Mouse (Mus musculus) hindbrain, embryonic 10.5 days (tissue): ENCODE data around the gene Tmco2. TPM values are rescaled to one million over a fixed set of nuclear protein-coding genes. Genes with fewer than 3 reads are reported as not detected.
A peak's percentile ranks its signal among the peaks of the same experiment; 100 is the strongest.
"Not testable (repeated sequence)": the region's sequence is repeated elsewhere in the genome, so short reads cannot be mapped to it uniquely, and the experiment has no call there.

ENCODE experiments used
- DNase-seq: peaks from one replicate; pipeline ENCODE4 v3.0.0-alpha.2; 2017; ENCODE audit warnings: low spot score
- H3K27ac ChIP-seq: fragments of 300-500 bp; sonication (generic); 2 replicates; pipeline ENCODE4 v1.5.1; 2016; ENCODE audit warnings: mild to moderate bottlenecking, moderate library complexity
- H3K27me3 ChIP-seq: fragments of 300-500 bp; sonication (generic); 2 replicates; pipeline ENCODE4 v1.6.1; 2016; ENCODE audit warnings: mild to moderate bottlenecking; ENCODE audit not compliant: poor library complexity, insufficient read depth, severe bottlenecking
- H3K36me3 ChIP-seq: fragments of 300-500 bp; sonication (generic); 2 replicates; pipeline ENCODE4 v1.6.1; 2016; ENCODE audit warnings: mild to moderate bottlenecking, moderate library complexity
- H3K4me1 ChIP-seq: fragments of 300-500 bp; sonication (generic); replicated peaks from 2 replicates; pipeline ENCODE4 v1.6.1; 2016; ENCODE audit warnings: mild to moderate bottlenecking
- H3K4me3 ChIP-seq: fragments of 300-500 bp; sonication (generic); 2 replicates; pipeline ENCODE4 v1.5.1; 2016; ENCODE audit warnings: mild to moderate bottlenecking, moderate library complexity
- H3K9me3 ChIP-seq: fragments of 300-500 bp; sonication (generic); 2 replicates; pipeline ENCODE4 v1.6.1; 2016; ENCODE audit warnings: mild to moderate bottlenecking, moderate library complexity
- WGBS: fragments of 180-500 bp; shearing (Covaris S2); methylation state at CpG from one replicate; pipeline ENCODE4 v1.1.7; 2016; 5-methylcytosine and 5-hydroxymethylcytosine counted together
- polyA plus RNA-seq: library from polyadenylated mRNA; unstranded; fragments of >200 nt; fragmentation: Nextera tagmentation; extraction: Ambion mirVana; gene quantifications from 2 replicates; pipeline ENCODE4 v1.2.1, GENCODE M21; 2016

The Tmco2 gene
- polyA plus RNA-seq: not detected in 2 replicates

DNA sequence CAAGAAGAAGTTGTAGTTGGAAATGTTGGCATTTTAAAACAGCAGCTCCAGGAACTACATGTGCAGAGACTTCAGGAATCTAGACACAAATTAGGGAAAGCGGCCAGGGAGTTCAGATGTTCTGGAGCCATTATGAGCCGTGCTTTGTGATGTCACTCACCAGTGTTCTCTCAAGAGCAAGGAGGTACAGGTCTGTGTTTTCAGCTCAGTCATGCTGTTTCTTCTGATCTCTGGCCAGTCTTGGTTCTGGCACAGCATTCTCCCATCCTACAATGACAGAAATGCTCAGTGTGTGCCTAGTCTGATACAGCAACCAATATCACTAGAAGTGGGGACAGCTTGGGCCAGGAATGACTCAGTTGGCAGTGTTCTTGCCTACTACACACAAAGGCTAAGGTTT lies at the start of gene Tmco2:
Tmco2 (minus strand) TSS at position 101 of the 400 bp plus-strand sequence.
- H3K4me1 ChIP-seq: no peaks in the 10 kb centered on the region
- no peaks in the 10 kb centered on the region for H3K27me3 ChIP-seq
- H3K36me3 ChIP-seq: no peaks in the 10 kb centered on the region
- DNase-seq: no peak
- H3K4me3 ChIP-seq: no peak within 1 kb of the TSS
- H3K9me3 ChIP-seq: no peaks in the 10 kb centered on the region
- 94% methylated on average over 2 of the region's 2 CpGs for WGBS
- no peak within 1 kb of the TSS for H3K27ac ChIP-seq

- Histone ChIP-seq H3K9me3 (no peaks in the 10 kb centered on the region), H3K4me1 (no peaks in the 10 kb centered on the region; the same call in 1 of the 2 replicates), H3K27ac (no peak overlapping the region), H3K4me3 (no peak overlapping the region), H3K36me3 (no peaks in the 10 kb centered on the region), H3K27me3 (no peaks in the 10 kb centered on the region)
- WGBS: 80% methylated on average over 4 of the region's 4 CpGs
- DNase-seq: no peak
Observed at GRCm38 (mm10) chr4:121103304-121103703, 5.7 kb downstream of the Tmco2 start.

- under 1% methylated on average over 39 of the region's 39 CpGs for WGBS
- H3K9me3 ChIP-seq: no peaks in the 10 kb centered on the region
- peak within 1 kb of the TSS; percentile 86 for H3K27ac ChIP-seq
- peak; percentile 89 for DNase-seq
- peaks cover 12% of the 10 kb centered on the region for H3K4me1 ChIP-seq
- peaks cover 28% of the 10 kb centered on the region for H3K36me3 ChIP-seq
- H3K27me3 ChIP-seq: no peaks in the 10 kb centered on the region
- peak within 1 kb of the TSS; percentile 87 for H3K4me3 ChIP-seq
Observed at GRCm38 (mm10) chr4:121097650-121098378, 11.2 kb downstream of the Tmco2 start, which contains the start of gene Zmpste24. Zmpste24 (minus strand) TSS chr4:121098241.

- DNase-seq: no peak
- H3K4me1 ChIP-seq: no peaks in the 10 kb centered on the region
- no peak overlapping the region for H3K4me3 ChIP-seq
- WGBS: 95% methylated on average over 4 of the region's 4 CpGs
- H3K27ac ChIP-seq: no peak overlapping the region
- H3K9me3 ChIP-seq: no peaks in the 10 kb centered on the region
- H3K27me3 ChIP-seq: no peaks in the 10 kb centered on the region
- H3K36me3 ChIP-seq: peaks cover 87% of the 10 kb centered on the region
Observed at GRCm38 (mm10) chr4:121090211-121090610, 18.8 kb downstream of the Tmco2 start.

GRCm38 (mm10) chr4:121088696-121089095 lies 20.3 kb downstream of the Tmco2 start:
- WGBS: 93% methylated on average over 2 of the region's 2 CpGs
- Histone ChIP-seq H3K27ac (no peak overlapping the region), H3K36me3 (peaks cover 83% of the 10 kb centered on the region), H3K4me1 (no peaks in the 10 kb centered on the region), H3K27me3 (no peaks in the 10 kb centered on the region), H3K9me3 (no peaks in the 10 kb centered on the region), H3K4me3 (no peak overlapping the region)
- DNase-seq: no peak

GRCm38 (mm10) chr4:121084506-121084905 lies 24.5 kb downstream of the Tmco2 start:
- Histone ChIP-seq H3K4me1 (no peaks in the 10 kb centered on the region), H3K27ac (no peak overlapping the region), H3K4me3 (no peak overlapping the region), H3K9me3 (no peaks in the 10 kb centered on the region), H3K36me3 (peaks cover 85% of the 10 kb centered on the region), H3K27me3 (no peaks in the 10 kb centered on the region)
- no peak for DNase-seq

DNA sequence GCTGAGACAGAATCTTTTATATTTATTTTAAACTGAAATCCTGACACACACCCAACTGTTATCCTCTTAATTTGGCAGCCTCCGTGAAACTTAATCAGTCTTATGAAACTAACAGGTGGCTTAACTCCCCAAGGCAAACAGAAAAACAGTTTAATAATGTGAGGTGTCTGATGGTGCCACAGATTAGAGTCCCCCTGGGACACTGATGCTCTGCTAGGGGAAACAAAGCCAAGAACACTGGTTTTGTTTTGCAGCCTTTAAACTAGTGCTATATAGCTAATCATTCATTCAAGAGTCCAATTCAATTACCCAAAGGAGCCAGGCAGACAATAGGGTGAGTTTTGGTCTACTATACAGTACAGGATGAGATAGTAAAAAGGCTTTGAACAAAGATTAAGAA lies 28.6 kb downstream of the Tmco2 start:
- Histone ChIP-seq H3K4me3 (no peak overlapping the region), H3K27me3 (no peaks in the 10 kb centered on the region), H3K27ac (no peak overlapping the region), H3K36me3 (peaks cover 95% of the 10 kb centered on the region), H3K4me1 (no peaks in the 10 kb centered on the region), H3K9me3 (no peaks in the 10 kb centered on the region)
- WGBS: 87% methylated on average over 1 of the region's 1 CpGs
- no peak for DNase-seq

- Histone ChIP-seq H3K4me3 (no peak overlapping the region), H3K9me3 (no peaks in the 10 kb centered on the region), H3K27ac (no peak overlapping the region), H3K27me3 (no peaks in the 10 kb centered on the region), H3K36me3 (peaks cover 93% of the 10 kb centered on the region), H3K4me1 (no peaks in the 10 kb centered on the region)
- WGBS: 79% methylated on average over 3 of the region's 3 CpGs
- DNase-seq: no peak
Observed at GRCm38 (mm10) chr4:121077915-121078646, 30.9 kb downstream of the Tmco2 start.

DNA sequence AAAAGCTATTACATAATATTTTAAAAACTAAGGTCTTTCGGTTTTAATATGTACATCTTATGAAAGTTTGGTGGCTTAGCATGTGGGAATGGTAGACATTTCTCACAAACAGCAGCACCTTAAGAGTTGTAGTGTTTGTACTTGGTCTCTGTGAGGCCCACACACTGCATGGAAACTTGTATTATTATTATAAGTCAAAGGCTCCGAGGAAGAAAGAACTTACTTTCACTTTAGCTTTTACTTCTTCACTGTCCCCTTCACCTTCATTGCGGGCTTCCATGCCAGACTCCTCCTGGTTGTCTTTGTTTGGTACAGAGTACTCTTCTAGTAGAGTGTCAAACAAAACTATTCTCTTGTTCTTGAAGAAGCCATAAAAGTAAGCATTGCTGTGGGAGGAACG lies 34.8 kb downstream of the Tmco2 start:
- 91% methylated on average over 4 of the region's 4 CpGs for WGBS
- DNase-seq: no peak
- no peak overlapping the region for H3K27ac ChIP-seq
- H3K36me3 ChIP-seq: peaks cover 80% of the 10 kb centered on the region
- H3K27me3 ChIP-seq: no peaks in the 10 kb centered on the region
- H3K4me3 ChIP-seq: no peak overlapping the region
- H3K9me3 ChIP-seq: no peaks in the 10 kb centered on the region
- H3K4me1 ChIP-seq: no peaks in the 10 kb centered on the region

- peaks cover 78% of the 10 kb centered on the region for H3K36me3 ChIP-seq
- H3K4me1 ChIP-seq: no peaks in the 10 kb centered on the region
- WGBS: 89% methylated on average over 2 of the region's 2 CpGs
- H3K27me3 ChIP-seq: no peaks in the 10 kb centered on the region
- DNase-seq: no peak
- no peaks in the 10 kb centered on the region for H3K9me3 ChIP-seq
- no peak overlapping the region for H3K4me3 ChIP-seq
- H3K27ac ChIP-seq: no peak overlapping the region
Observed at GRCm38 (mm10) chr4:121065336-121065735, 43.7 kb downstream of the Tmco2 start.

GRCm38 (mm10) chr4:121059218-121059617 lies 49.8 kb downstream of the Tmco2 start:
- peaks cover 42% of the 10 kb centered on the region for H3K36me3 ChIP-seq
- DNase-seq, H3K4me1 ChIP-seq, H3K27me3 ChIP-seq, H3K27ac ChIP-seq, H3K9me3 ChIP-seq, H3K4me3 ChIP-seq: not testable (repeated sequence)
- WGBS: 91% methylated on average over 10 of the region's 10 CpGs

- H3K4me3 ChIP-seq: no peak overlapping the region
- no peaks in the 10 kb centered on the region for H3K9me3 ChIP-seq
- peaks cover 15% of the 10 kb centered on the region for H3K4me1 ChIP-seq
- 78% methylated on average over 2 of the region's 2 CpGs for WGBS
- no peak overlapping the region for H3K27ac ChIP-seq
- H3K27me3 ChIP-seq: peaks cover 24% of the 10 kb centered on the region
- DNase-seq: no peak
- H3K36me3 ChIP-seq: peaks cover 29% of the 10 kb centered on the region
Observed at GRCm38 (mm10) chr4:121057032-121057431, 52.0 kb downstream of the Tmco2 start.

DNA sequence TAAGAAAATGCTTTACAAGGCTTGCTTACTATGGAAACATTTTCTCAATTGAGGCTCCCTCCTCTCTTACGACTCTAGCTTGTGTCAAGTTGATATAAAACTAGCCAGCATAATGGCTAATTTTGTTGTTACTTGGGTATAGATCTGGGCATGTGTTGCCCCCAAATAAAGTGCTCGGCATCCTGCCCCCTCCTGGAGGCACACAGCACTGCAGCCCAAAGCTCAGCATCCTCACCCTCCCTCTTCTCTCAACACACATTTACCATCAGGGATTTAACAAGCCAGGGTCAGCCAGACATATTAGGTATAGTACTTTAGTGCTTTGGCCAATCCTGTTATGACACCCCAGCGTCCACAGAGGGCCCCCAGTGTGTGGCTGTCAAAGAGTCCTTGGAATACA lies 52.7 kb downstream of the Tmco2 start:
- no peak for DNase-seq
- H3K27me3 ChIP-seq: peaks cover 31% of the 10 kb centered on the region

More for the DNA sequence above, 52.7 kb downstream of the Tmco2 start:
- Histone ChIP-seq H3K4me1 (peaks cover 21% of the 10 kb centered on the region), H3K9me3 (no peaks in the 10 kb centered on the region), H3K27ac (no peak overlapping the region), H3K36me3 (peaks cover 24% of the 10 kb centered on the region), H3K4me3 (no peak overlapping the region)
- WGBS: 47% methylated on average over 3 of the region's 3 CpGs
